Mouse (Mus musculus) T-helper 1 cell (primary cell): ENCODE results near the gene Phf11a.
"Not testable (repeated sequence)": the region's sequence is repeated elsewhere in the genome, so short reads cannot be mapped to it uniquely, and the experiment has no call there.

Experiments used
- in situ Hi-C: fragments of 300-600 bp; cut with MboI, MseI; formaldehyde crosslinking; loops from one replicate; pipeline ENCODE4 v1.15.1; 2025; ENCODE audit warnings: high pct_unique_total_duplicates

Phf11a gene

DNA sequence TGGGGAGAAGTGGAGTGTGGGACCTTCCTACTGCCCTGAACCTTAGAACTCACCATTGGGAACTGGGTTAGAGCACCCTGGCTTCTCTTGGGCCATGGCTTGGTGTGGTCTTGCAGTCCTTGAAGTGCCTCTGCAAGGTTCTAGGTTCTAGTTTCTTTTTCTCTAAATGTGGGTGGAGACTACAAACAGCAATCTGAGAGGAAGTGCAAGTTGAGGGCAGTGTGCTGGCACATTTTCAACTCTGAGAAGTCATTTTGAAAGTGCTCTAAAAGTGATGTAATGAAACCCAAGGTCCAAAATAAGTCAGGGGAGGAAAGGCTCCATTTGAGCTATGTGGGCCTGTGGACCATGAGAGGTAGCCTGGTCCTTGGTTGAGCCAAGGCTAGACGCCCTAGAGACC is at the start of gene Phf11a:
Gene Phf11a, minus strand, starts transcription at position 132 of the 400 bp plus-strand sequence.
- in situ Hi-C loops: loop anchor here (5.0 kb wide), 1 partner anchor 45 kb away; the partner anchor contains the start of gene Phf11b

DNA sequence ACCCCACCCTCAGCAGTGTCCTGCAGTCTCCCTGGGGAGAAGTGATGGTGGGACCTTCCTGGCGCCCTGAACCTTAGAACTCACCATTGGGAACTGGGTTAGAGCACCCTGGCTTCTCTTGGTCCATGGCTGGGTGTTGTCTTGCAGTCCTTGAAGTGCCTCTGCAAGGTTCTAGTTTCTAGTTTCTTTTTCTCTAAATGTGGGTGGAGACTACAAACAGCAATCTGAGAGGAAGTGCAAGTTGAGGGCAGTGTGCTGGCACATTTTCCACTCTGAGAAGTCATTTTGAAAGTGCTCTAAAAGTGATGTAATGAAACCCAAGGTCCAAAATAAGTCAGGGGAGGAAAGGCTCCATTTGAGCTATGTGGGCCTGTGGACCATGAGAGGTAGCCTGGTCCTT is 43.9 kb upstream of the Phf11a start, which contains the start of gene Phf11b:
Gene Phf11b, minus strand, starts transcription at position 163 of the 400 bp plus-strand sequence.
- in situ Hi-C loops: loop anchor here (5.0 kb wide), 1 partner anchor 44 kb away; the partner anchor contains the start of gene Phf11a

DNA sequence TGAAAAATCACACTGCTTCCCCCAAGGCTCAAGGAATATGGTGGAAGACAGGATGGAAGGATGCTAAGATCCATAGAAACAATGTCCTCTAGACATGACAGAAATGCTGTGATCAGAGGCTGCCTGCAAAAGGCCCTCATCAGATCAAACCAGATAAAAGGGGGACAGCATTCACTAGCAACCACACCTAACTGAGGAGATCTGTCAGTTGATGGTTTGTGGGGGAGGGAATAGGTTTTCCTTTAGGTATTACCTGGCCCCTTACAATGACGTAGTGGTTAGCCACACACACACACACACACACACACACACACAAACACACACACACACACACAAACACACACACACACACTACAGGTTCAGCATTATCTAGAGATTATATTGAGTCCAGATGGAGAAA is 42.2 kb upstream of the Phf11a start:
- in situ Hi-C loops: loop anchor here (10.0 kb wide), 1 partner anchor 215 kb away; no protein-coding TSS in a partner anchor

DNA sequence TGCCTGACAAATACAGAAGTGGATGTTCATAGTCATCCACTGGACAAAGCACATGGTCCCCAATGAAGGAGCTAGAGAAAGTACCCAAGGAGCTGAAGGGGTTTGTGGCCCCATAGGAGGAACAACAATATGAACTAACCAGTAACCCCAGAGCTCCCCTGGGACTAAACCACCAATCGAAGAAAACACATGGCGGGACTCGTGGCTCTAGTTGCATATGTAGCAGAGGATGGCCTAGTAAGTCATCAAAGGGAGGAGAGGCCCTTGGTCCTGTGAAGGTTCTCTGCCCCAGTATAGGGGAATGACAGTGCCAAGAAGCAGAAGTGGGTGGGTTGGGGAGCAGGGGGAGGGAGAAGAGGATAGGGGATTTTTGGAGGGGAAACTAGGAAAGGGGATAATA is 38.7 kb upstream of the Phf11a start:
- in situ Hi-C loops: loop anchor here (10.0 kb wide), 1 partner anchor 219 kb away; no protein-coding TSS in a partner anchor

DNA sequence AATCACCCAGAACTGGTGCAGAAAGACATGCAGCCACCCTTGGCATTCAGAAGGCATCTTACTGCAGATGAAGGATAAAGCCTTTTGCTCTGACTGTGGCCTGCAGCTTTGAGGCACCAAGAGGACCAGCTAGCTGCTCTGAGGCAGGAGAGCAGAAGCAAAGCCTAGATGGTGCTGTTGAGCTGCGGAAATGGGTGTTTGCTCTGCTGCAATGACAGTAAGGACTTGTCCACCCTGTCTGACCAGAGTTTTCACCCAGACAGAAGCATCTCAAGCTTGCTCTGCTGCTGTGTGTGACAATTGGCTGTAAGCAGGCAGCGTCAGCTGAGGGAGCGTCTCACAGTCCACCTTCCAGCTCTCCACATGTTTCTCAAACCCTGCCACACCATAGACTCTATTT is 33.2 kb upstream of the Phf11a start:
- in situ Hi-C loops: loop anchor here (10.0 kb wide), 1 partner anchor 224 kb away; no protein-coding TSS in a partner anchor

DNA sequence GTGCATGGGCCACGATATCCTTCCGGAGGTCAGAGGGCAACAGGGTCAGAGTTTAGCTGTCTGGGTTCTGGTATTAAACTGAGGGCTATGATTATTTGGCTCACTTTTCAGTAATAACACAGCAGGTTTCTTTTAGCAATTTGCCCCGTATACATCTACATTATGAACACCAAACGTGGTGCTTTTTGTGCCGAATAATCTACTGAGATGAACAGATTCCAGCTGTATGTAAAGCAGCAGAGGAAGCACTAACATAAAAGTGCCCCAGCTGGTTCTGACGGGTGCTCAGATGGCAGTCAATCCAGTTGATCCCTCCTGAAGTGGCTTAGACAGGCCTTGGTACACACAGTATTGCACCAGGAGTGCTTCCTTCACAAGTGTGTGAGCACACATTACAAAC is 22.6 kb upstream of the Phf11a start:
- in situ Hi-C loops: loop anchor here (5.0 kb wide), 1 partner anchor 48 kb away; no protein-coding TSS in a partner anchor

DNA sequence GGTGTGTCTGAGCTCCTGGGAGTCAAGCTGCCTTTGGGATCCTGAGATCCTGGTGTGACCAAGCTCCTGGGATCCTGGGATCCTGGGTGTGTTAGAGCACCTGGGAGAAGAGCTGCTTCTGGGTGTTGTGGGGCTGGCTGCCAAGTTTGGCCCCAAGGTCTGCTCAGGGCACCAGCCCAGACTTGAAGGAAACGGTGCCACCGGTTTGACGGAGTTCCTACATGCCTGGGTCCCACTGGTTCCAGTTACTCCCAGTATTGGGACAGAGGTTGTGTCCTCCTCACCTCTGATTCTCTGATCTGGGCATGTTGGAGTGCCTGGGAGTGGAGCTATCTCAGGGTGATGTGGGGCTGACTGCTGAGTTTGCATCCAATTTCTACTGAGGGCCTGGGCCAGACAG is 21.7 kb upstream of the Phf11a start:
- in situ Hi-C loops: loop anchor here (5.0 kb wide), 1 partner anchor 47 kb away; no protein-coding TSS in a partner anchor

DNA sequence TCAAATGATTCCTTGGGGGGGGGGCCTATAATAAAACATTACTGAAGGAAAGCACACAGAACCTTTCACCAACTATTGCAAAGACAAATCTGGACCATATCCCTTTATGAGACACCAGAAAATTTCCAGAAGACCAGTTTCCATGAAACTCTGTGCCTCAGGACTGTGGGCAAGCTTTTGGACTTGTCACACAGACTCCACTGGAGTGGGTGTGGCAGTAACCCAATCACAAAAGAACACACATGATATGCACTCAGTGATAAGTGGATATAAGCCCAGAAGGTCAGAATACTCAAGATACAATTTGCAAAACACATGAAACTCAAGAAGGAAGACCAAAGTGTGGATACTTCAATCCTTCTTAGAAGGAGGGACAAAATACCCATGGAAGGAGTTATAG is 5.6 kb downstream of the Phf11a start:
- in situ Hi-C loops: not testable (repeated sequence)

DNA sequence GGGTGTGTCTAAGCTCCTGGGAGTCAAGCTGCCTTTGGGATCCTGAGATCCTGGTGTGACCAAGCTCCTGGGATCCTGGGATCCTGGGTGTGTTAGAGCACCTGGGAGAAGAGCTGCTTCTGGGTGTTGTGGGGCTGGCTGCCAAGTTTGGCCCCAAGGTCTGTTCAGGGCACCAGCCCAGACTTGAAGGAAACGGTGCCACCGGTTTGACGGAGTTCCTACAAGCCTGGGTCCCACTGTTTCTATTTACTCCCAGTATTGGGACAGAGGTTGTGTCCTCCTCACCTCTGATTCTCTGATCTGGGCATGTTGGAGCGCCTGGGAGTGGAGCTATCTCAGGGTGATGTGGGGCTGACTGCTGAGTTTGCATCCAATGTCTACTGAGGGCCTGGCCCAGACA is 22.4 kb downstream of the Phf11a start:
- in situ Hi-C loops: loop anchor here (5.0 kb wide), 1 partner anchor 42 kb away; no protein-coding TSS in a partner anchor

DNA sequence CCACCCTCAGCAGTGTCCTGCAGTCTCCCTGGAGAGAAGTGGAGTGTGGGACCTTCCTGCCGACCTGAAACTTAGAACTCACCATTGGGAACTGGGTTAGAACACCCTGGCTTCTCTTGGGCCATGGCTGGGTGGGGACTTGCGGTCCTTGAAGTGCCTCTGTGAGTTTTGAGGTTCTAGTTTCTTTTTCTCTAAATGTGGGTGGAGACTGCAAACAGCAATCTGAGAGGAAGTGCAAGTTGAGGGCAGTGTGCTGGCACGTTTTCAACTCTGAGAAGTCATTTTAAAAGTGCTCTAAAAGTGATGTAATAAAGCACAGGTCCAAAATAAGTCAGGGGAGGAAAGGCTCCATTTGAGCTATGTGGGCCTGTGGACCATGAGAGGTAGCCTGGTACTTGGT is 37.3 kb downstream of the Phf11a start, which contains the start of gene Gm6904:
Gene Gm6904, minus strand, starts transcription at position 161 of the 400 bp plus-strand sequence.
- in situ Hi-C loops: no loop called here

DNA sequence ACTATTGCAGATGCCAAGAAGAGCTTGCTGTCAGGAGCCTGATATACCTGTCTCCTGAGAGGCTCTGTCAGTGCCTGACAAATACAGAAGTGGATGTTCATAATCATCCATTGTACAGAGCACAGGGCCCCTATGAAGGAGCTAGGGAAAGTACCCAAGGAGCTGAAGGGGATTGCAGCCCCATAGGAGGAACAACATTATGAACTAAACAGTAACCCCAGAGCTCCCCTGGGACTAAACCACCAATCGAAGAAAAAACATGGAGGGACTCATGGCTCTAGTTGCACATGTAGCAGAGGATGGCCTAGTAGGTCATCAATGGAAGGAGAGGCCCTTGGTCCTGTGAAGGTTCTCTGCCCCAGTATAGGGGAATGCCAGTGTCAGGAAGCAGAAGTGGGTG is 41.5 kb downstream of the Phf11a start:
- in situ Hi-C loops: not testable (repeated sequence)

DNA sequence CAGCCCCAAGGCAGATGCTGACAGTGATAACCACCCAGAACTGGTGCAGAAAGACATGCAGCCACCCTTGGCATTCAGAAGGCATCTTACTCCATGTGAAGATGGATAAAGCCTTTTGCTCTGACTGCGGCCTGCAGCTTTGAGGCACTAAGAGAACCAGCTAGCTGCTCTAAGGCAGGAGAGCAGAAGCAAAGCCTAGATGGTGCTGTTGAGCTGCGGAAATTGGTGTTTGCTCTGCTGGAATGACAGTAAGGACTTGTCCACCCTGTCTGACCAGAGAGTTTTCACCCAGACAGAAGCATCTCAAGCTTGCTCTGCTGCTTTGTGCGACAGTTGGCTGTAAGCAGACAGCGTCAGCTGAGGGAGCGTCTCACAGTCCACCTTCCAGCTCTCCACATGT is 47.0 kb downstream of the Phf11a start:
- in situ Hi-C loops: loop anchor here (5.0 kb wide), 1 partner anchor 37 kb away; no protein-coding TSS in a partner anchor

DNA sequence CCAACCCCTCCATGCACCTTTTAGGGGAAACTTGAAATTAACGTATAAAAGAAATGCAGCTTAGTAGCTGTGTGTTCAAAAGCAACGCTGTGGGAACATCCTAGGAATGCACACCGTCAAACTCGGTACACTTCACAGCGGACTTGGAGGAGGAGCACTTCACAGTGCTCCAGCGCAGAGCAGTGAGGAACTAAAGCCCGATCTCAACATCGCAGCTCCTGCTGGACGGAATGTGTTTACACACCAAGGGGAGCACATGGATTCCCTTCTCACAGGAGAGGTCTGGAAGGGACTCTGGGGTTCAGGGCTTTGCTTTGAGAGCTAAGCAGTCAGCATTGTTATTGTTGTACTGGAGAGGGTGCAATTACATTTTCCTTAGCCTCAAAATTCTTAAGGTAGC is 63.7 kb downstream of the Phf11a start:
- in situ Hi-C loops: no loop called here

DNA sequence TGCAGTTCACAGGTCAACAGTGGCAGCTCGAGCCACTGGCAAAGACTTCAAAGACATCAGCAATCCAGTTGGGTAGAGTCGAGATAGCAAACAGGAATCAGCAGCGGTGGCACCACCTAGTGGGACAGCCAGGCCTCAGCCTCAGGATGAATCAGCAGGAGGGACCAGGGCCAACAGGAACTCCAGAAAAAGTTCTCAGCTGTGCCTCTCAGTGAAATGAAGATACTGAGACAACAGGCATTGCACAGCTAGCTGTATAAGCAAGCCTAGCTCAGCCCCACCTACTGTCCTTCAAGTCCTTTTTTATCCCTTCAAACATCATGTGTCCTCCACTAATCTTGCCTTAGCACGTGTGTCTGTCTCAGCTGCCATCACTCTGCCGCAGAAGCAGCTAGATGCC is 65.3 kb downstream of the Phf11a start:
- in situ Hi-C loops: no loop called here

DNA sequence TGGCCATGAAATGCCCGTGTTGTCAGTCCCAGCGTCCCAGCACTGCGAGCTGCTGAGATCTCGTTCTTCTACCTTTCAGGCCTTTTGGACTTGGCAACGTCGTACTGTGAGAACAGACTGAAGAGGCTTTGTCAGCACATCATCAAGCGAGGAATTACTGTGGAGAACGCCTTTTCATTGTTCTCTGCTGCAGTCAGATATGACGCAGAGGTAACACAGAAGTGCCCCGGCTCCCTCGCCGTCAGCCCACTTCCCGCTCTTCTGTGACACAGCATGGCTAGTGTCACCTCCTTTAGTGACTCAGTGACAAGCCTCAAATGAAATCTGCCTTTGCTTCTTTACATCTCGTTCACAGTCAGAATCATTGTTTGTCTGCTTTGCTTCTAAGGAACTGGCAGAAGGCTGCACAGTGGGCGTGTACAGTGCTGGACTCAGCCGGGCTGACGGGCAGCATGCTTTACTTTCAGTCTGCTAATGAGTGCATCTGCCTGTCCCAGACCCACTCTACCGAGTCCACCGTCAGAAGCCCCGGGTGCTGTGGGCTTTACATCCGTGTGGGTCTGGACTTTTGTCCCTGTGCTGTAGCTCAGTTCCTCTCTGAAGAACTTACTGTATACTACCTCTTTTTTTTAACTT is 66.9 kb downstream of the Phf11a start:
- in situ Hi-C loops: no loop called here

DNA sequence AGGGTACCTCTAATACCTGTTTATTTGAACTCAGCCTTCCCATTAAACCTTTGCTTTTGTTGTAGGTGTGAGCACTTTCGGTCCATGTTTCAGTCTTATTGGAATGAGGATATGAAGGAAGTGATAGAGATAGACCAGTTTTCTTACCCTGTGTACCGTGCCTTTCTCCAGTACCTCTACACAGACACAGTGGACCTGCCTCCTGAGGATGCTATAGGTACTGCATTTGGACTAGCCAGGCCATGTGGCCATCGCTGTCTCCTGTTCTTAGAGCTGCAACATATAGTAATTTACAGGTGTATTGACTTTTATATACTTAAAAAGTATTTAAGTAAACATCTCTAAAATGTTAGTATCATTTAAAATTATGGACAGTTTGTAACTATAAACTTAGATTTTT is 67.5 kb downstream of the Phf11a start:
- in situ Hi-C loops: no loop called here
